Mouse (Mus musculus): Measurements from ENCODE around the gene Foxn3. TPM values are rescaled to one million over a fixed set of nuclear protein-coding genes. Genes with fewer than 3 reads are reported as not detected.

Gene Foxn3
- total RNA-seq, 2 experiments from 2014 or later = 50.0 to 56.6 TPM

DNA sequence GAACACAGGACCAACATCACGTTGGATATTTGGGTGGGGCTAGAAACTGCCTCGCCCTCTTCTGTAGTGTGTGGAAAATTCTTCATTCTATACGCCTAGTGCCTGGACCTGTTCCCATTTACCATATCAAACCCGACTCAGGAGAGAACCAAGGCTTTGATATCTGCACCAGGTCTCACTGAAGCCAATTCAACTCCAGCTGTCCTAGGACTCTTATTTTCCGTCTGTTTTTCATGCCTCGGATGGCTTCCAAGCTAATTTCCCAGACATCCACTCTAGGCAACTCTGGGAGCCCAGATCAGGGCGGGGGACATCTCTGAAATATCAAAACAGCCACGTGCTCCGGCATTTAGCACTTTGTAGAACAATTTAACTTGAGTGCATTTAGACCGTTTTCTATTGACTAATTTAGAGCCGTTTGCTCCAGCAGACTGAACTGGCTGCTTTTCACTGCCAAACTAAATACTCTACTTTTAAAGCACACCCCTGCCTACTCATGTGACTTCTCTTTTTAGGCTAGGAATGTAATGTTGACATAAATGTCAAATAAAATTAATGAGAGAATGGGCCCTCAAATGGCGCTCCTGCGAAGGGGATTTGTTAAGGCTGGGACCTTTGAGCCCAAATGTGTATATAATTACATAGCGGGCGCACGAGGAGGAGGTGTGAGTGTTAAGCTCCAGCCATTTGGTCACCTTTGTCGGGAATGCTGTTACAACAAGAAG is 33.5 kb downstream of the Foxn3 start:
- DNase-seq (ENCODE audit: extremely low spot score in 1 of 2, low spot score in 1 of 2) = no peak

DNA sequence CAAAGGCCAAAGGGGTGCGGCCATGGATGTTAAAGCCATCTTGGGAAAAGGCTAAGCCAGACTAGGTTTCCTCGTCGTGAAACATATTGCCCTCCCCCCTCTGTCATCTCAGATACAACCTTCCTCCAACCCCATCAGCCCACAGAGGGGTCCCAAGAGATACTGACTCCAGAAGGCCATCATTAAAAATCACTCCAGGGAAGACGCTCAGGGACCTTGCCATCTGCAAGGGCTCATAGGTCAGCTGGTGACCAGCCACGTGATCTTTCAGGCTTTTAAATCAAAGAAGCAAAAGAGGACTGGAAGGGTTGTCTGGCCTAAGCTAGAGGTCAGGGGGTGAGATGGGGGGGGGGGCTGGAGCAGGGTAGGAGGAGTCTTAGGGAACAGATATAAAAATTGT is 34.4 kb downstream of the Foxn3 start:
- no peak for DNase-seq (ENCODE audit: extremely low spot score in 1 of 2, low spot score in 1 of 2)

DNA sequence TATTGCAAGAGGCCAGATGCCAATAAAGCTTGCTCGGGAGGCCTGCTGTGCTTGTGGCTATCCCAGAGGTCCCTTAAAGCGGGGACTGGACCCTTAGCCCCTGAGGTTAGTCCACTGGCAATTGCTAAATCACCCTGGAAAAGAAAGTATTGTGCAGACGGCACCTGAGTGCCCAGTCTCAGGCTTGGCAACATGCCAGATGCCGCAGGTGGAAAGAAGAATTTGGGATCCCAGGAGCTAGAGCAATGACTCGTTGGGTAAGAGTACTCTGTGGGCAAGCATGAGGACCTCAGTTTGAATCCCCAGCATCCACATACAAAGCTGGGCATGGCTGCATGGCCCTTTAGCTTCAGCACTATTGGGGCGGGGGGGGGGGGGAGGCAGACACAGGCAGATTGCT is 35.9 kb downstream of the Foxn3 start:
- DNase-seq (ENCODE audit: extremely low spot score in 1 of 2, low spot score in 1 of 2) = no peak

DNA sequence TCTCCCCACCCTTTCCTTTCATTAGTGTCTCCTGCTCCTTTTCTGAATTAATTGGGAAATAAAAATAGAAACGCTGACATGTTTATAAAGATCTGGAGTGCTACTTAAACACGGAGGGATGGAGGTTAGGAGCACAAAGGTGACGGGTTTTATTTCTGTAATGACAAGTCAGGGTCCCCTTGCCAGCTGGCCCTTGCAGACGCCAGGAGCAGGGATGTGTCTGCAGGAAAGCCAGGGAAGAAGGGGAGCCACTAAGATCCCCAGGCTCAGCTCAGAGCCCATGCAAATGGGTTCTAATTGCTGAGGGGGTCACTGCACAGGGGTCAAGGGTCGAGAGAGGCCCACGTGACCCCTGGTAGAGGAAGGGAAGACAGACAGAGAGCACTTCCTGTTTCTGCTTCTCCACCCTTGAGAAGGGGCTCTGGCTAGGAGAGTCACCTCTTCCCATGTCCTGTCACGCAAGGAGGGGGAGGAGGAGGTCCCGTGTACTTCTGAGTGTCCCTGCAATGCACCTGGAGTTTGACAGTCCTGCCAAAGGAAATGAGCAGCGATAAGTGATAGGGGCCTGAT is 36.7 kb downstream of the Foxn3 start:
- no peak for DNase-seq (ENCODE audit: extremely low spot score in 1 of 2, low spot score in 1 of 2)

DNA sequence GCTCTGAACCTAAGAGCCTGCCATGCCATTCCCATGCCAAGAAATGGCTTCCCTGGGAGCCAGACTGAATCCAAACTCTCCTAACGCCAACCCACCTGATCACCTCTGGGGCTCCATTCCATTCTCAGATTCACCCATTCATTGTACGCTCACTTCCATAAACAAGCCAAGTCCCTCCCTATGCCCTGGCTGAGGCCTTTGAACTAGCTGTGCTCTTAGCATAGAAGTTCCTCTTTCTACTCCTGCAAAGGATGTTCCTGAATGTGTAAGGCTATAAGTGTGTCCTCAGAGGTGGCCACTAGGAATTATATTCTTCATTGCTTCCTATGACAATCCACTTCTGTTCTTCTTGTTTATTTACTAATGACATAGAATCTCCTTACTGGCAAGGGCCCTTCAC is 40.5 kb downstream of the Foxn3 start:
- no peak for DNase-seq (ENCODE audit: extremely low spot score in 1 of 2, low spot score in 1 of 2)

GRCm38 (mm10) chr12:99519862-99520261 is 43.5 kb downstream of the Foxn3 start:
- DNase-seq (ENCODE audit: extremely low spot score in 1 of 2, low spot score in 1 of 2) = no peak

DNA sequence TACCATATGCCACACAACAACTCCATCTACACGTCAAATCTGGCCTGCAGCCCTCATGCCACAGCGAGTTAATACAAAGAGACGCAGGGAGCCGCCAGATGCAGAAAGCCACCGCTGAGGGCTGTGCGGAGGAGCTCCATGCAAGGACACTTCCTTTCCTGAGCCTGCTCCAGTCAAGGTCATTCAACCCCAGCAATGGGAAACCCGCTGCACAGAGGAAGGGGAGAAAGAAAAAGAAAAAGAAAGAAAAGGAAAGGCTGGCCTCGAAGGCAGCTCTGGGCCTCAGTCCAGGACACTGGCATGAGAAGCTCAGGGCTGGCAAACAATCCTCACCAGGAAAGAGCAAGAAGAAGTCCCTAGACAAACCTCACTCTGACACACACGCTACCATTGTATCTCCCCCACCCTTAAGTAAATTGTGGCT is 44.2 kb downstream of the Foxn3 start:
- DNase-seq (ENCODE audit: extremely low spot score in 1 of 2, low spot score in 1 of 2) = no peak

DNA sequence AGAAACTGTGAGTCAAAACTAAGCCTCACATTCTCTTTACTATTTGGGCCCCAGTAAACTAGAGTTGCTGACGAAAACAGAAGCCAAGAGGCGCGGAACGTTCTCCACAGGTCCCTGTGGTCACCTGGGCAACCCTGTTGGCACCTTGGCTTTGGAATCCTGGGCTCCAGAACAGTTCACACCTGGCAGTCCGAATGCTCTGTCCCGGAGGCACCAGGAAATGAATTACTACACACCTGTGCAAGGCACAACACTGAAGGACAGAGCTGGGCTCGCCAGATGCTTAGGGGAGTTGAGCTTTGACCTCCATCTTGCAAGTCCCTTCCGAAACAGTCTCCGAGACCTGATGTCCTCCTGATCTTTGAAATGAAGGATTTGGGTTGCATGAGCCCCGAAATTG is 44.7 kb downstream of the Foxn3 start:
- DNase-seq (ENCODE audit: extremely low spot score in 1 of 2, low spot score in 1 of 2) = no peak

GRCm38 (mm10) chr12:99518126-99518525 is 45.3 kb downstream of the Foxn3 start:
- no peak for DNase-seq (ENCODE audit: extremely low spot score in 1 of 2, low spot score in 1 of 2)

- no peak for DNase-seq (ENCODE audit: extremely low spot score in 1 of 2, low spot score in 1 of 2)
Measured at GRCm38 (mm10) chr12:99517296-99517695, 46.1 kb downstream of the Foxn3 start.

DNA sequence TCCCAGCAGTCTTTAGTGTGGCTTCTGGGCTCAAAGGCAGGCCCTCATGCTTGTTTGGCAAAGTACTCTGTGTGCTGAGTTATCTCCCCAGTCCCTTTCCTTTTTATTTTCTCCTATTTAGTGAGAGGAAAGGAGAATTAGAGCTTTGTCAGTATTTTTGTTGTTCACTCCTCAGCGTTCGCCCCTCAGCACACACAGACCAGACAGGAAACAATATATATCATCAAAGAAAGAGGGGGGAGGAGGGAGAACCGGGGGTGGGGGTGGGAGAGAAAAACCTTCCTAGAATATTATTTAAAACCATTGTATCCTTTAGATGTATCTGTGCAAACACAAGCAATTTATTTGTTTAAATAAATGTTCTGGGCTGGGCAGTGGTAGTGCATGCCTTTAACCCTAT is 47.9 kb downstream of the Foxn3 start:
- DNase-seq (ENCODE audit: extremely low spot score in 1 of 2, low spot score in 1 of 2) = no peak

DNA sequence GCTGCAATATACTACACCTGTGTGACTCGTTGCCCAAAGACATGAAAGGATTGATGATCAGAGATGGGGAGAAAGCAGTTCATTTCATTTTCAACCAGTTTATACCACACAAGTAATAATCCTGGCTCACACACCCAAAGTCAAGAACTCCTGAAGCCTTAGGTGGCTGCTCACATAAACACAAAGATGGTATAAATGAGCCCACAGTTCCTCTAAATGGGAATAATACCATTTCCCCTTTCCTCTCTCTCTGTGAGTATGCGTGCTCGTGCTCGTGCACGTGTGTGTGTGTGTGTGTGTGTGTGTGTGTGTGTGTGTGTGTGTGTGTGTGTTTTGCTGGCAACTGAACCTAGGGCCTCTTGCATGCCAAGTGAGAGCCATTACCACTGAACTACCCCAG is 51.7 kb downstream of the Foxn3 start:
- no peak for DNase-seq (ENCODE audit: extremely low spot score in 1 of 2, low spot score in 1 of 2)

DNA sequence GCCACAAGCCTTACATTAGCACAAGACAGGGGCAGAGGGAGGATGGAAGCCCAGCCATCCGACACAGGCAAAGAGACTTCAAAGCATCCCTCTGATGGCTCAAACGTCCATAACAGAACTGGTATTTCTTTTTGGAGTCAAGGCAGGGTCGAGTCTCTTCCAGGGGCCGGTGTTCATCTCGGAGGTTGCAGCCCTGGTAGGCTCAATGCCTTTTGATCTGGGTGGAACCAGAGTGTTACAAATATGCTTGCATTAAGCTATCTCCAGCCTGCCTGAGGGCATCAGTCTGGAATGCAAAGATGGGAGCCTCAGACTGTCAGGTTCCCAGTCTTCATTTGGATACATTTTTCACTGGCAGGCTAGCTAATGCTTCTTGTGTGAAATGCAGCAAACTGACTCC is 52.6 kb downstream of the Foxn3 start:
- no peak for DNase-seq (ENCODE audit: extremely low spot score in 1 of 2, low spot score in 1 of 2)

GRCm38 (mm10) chr12:99502225-99502624 is 61.2 kb downstream of the Foxn3 start:
- DNase-seq (ENCODE audit: extremely low spot score in 1 of 2, low spot score in 1 of 2) = no peak

DNA sequence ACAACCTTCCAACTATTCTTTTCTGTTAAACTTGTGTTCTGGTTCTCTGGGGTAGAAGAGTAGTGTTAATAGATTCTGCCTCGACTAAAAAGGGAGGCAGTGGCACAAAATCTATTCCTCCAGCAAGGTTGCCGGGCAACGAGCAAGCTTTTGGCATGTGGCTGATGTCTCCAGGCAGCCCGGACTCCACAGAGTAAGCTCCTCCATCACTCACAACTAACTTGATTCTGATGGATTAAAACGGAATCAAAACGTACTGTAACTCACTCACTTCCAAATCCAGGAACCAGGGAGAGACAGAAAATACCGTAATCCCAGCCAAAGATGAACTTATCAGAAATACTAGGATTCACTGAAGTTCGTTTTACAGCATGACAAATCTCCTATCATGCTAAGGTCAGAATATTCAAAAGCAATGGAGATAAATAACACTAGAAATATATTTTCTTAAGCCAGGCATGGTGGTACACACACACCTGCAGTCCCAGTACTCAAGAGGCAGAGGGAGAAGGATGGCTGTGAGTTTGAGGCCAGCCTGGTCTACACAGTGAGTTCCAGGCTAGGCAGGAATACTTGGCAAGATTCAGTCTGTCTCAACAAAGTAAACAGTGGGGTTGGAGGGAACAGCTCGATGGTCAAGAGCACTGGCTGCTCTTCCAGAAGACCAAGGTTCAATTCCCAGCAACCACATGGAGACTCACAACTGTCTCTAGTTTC is 64.2 kb downstream of the Foxn3 start:
- peak; percentile 22 to 48 for DNase-seq (ENCODE audit: extremely low spot score in 1 of 2, low spot score in 1 of 2)

DNA sequence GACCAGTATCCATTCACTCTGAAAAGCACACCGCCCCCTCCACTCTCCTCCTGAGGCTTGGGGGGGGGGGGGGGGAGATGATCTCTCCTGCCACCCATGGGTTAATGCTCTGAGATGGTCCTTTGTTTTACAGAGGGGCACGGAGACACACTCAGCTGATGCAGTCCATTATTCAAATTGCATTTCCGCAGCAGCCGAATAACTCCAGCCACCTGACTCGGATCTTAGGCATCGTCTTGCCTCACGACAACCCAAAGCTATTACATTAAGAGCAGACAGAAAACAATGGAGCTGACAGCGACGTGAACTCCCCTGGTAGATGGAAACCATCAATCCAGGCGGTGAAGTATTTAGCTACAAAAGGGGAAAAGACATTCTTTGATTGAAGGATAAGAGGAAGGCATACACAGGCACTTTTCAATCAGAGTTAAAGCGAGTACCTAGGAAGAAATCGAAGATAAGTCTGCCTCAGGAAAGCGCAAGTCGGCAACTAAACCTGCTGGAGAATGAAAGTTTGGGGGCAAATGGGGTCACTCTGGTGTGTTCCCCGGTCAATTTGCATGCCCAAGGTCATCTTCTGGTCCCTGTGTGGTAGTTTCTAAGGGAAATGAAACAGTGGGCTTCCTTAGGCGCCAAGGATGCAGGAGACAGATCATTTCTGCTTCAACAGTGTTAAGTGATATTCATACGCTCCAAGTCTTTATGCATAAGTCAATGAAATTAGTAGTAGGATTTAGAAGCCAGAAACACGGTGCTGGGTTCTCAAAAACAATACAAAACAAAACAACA is 65.0 kb downstream of the Foxn3 start:
- DNase-seq (ENCODE audit: extremely low spot score in 1 of 2, low spot score in 1 of 2) = no peak

DNA sequence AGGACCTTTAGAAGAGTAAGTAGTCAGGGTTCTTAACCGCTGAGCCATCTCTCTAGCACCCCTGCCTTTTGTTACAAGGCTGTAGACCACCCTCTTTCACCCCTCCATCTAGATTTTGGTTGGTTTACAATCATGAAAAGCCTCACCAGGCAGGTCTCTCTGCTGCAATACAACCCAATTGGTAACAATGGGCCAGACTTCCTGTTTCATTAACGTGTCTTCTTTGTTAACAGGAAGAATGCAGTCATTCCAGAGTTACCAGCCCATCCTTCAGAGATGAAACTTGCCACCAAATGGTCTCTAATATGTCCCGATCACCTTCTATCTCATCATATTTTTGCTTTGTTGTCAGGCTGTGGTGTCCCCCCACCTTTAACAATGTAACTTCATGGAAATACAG is 66.4 kb downstream of the Foxn3 start:
- DNase-seq (ENCODE audit: extremely low spot score in 1 of 2, low spot score in 1 of 2) = no peak

DNA sequence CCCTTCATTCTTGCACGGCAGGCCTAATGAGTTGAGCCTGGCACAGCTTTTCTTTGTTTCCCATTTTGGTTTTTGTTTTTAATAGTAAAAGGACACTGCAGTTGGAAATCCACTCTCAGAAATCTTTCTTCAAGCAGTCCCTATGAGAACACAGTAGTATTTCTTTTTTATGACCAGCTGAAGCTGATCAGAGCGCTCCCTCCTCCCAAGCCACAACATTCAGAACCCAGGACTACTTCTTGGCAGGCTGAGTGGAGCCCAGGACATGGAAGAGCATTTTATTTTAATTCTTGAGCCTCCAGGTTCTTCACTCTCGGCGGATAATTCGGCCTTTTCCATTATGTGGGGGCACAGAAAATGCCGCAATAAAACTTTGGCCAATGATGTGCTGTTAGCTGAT is 73.2 kb downstream of the Foxn3 start:
- DNase-seq (ENCODE audit: extremely low spot score in 1 of 2, low spot score in 1 of 2) = no peak

- DNase-seq (ENCODE audit: extremely low spot score in 1 of 2, low spot score in 1 of 2) = no peak
Measured at GRCm38 (mm10) chr12:99489001-99489592, 74.3 kb downstream of the Foxn3 start.

DNA sequence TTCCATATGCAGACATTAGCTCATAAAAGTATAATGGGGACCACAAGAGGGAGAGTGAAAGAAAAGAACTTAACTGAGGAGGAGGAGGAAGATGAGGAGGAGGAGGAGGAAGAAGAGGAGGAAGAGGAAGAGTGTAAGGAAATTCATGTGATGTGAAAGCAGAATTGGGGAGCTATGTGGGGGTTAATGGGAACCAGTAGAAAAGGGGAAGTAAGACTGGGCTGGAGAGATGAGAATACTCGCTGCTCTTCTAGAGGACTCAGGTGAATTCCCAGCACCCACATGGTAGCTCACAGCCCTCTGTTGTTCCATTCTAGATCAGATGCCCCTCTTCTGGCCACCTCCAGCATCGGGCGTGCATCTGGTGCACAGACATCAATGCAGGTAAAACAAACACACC is 83.0 kb downstream of the Foxn3 start:
- no peak for DNase-seq (ENCODE audit: extremely low spot score in 1 of 2, low spot score in 1 of 2)

DNA sequence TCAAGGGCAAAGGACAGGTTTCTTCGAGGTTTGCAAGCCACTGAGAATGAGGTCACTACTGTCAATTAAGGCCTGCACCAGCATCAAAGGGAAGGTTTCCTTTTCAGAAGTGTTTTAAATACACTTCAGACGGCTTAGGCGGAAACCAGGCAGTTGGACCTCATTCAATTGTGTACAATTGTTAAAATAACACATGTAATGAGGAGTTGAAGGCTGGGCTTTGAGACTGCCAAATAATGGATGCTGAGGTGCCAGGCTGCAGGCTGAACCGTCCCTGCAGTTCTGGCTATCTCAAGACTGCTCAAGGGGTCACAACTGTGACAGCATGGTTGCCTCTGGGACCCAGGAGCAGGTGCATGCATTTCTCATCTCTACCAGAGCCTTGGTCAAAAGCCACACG is 89.2 kb downstream of the Foxn3 start:
- DNase-seq (ENCODE audit: extremely low spot score in 1 of 2, low spot score in 1 of 2) = no peak
